In the genomic region with DNA sequence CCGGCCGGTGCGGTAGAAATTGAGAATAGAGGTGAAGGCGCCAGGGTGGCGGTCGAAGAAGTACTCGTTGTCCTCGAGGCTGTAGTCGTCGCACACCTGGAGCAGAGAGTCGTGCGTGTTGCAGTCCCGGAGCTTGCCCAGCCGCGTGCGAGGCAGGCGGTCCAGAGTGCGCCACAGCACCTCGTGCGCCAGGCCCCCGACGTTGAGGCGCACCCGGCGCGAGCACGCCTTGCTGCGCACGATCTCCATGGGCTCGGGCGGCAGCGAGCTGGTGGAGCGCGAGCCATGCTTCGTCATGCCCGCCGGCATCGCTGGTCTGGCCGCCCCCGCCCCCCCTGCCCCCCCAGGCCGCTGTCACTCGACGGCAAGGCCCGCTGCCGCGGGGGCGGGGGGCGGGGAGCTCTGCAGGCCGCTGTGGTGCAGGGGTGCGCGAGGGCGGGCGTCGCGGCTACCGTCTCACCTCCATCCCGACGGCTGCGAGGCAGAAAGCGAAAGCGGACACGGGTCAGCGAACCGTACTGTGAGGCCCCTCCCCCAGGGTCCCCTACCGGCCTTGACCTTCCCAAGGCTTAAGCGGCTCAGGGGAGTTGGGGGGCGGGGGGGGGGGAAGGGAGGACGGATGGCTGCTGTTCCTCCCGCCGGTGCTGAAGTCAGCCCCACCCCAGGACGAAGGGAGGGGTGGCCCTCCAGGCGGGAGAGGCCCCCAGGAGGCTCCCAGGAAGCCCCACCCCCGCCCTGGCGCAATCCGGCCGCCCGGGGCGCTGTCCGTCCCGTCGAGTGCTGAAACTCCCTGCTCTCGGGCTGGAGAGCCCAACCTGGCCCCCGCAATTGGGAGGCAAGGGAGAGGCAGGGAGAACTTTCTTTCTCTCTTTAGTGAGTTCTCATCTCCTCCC, we compare ENCODE assay signal across 8 mouse cellular contexts. TPM values are rescaled to one million over a fixed set of nuclear protein-coding genes. Genes with fewer than 3 reads are reported as not detected.
A peak's percentile ranks its signal among the peaks of the same experiment; 100 is the strongest.
DNase-seq lines count a peak whose midpoint lies in the region; ATAC-seq and TF ChIP-seq lines count a peak whose summit lies in the region.

No protein-coding gene starts in this region.

- peak overlapping the region; percentile 44 for H3K4me3 ChIP-seq in erythroblast, embryonic 14.5 days (replicated peaks)
- H3K4me3 ChIP-seq in intestine, embryonic 16.5 days (ENCODE audit: low read length): peak overlapping the region; percentile 64
- H3K4me3 ChIP-seq in lung, adult 2 months (replicated peaks; ENCODE audit: extremely low read depth, low read depth, low read length): peak overlapping the region; percentile 62

- peaks cover 5% of the 10 kb centered on the region for H3K4me1 ChIP-seq in erythroblast, embryonic 14.5 days (ENCODE audit: control insufficient read depth)
- H3K4me1 ChIP-seq in intestine, embryonic 16.5 days (ENCODE audit: control insufficient read depth, insufficient read depth, low read length): peaks cover 13% of the 10 kb centered on the region
- H3K4me1 ChIP-seq in lung, adult 2 months (ENCODE audit: control insufficient read depth, insufficient read depth, low read length): peaks cover 5% of the 10 kb centered on the region; the same call in 1 of the 2 replicates

- peak overlapping the region; percentile 64 for H3K9ac ChIP-seq in intestine, embryonic 16.5 days (ENCODE audit: low read depth, low read length)

- H3K27ac ChIP-seq in intestine, embryonic 16.5 days (ENCODE audit: low read length): no peak overlapping the region

- H3K4me2 ChIP-seq in intestine, embryonic 16.5 days (ENCODE audit: low read depth, low read length): peak overlapping the region; percentile 93

- H3K9me3 ChIP-seq in erythroblast, embryonic 14.5 days (ENCODE audit: control insufficient read depth, low read length): peaks cover 7% of the 10 kb centered on the region
- H3K9me3 ChIP-seq in intestine, embryonic 16.5 days (ENCODE audit: control insufficient read depth, low read length): no peaks in the 10 kb centered on the region

- WGBS in intestine, embryonic 16.5 days: 10% methylated on average over 80 of the region's 83 CpGs
- WGBS in lung, adult 2 months: 15% methylated on average over 76 of the region's 83 CpGs

- DNase-seq in cerebellum, postnatal 4 days (ENCODE audit: low spot score in 2 of 2): peak; percentile 46
- peak; percentile 86 for DNase-seq in lung, adult 2 months
- DNase-seq in thymus, postnatal 10 days (ENCODE audit: low spot score in 2 of 2): peak; percentile 15 to 53

- ATAC-seq in erythroblast, adult 5-6 weeks (replicated peaks; ENCODE audit: low FRiP score, poor library complexity, severe bottlenecking): no peak
- ATAC-seq in granulocyte monocyte progenitor cell, adult 5-6 weeks (replicated peaks; ENCODE audit: poor library complexity, severe bottlenecking): peak; percentile 94
- ATAC-seq in intestine, embryonic 16.5 days: peak; percentile 85
- ATAC-seq in neutrophil, adult 5-6 weeks (ENCODE audit: extremely low read depth, insufficient number of reproducible peaks, low FRiP score, poor library complexity, severe bottlenecking): peak; percentile 37

- H3K36me3 ChIP-seq in erythroblast, embryonic 14.5 days (ENCODE audit: control insufficient read depth): no peaks in the 10 kb centered on the region
- H3K36me3 ChIP-seq in intestine, embryonic 16.5 days (ENCODE audit: control insufficient read depth, insufficient read depth, low read length): no peaks in the 10 kb centered on the region

- peaks cover 66% of the 10 kb centered on the region for H3K27me3 ChIP-seq in erythroblast, embryonic 14.5 days (ENCODE audit: control insufficient read depth)
- H3K27me3 ChIP-seq in intestine, embryonic 16.5 days (replicated peaks; ENCODE audit: control insufficient read depth, insufficient read depth, low read length): peaks cover 41% of the 10 kb centered on the region

- TF ChIP-seq POLR2A in lung, adult 2 months (IDR thresholded peaks at IDR 0.05; ENCODE audit: borderline replicate concordance, extremely low read depth, low read depth, low read length): no peak

- TF ChIP-seq CTCF in lung, adult 2 months (IDR thresholded peaks at IDR 0.05; ENCODE audit: insufficient read depth, low read length): no peak

RNA-seq across cellular contexts. Expression of a gene that starts 1.4 kb away (rescaled TPM):
- polyA plus RNA-seq in erythroblast, embryonic 14.5 days (2012): not detected in 2 replicates
- not detected in 2 replicates for total RNA-seq in erythroblast, adult 5-6 weeks (2015; ENCODE audit: low replicate concordance)
- not detected in 2 replicates for total RNA-seq in erythroblast, adult 5-6 weeks (2017; ENCODE audit: low replicate concordance)
- total RNA-seq in granulocyte monocyte progenitor cell, adult 5-6 weeks (2014; fragmentation: Nextera tagmentation): 1.3 TPM in 1 of 2 replicates, not detected in the other
- total RNA-seq in granulocyte monocyte progenitor cell, adult 5-6 weeks (2017): 0.39 and 1.7 TPM in 2 replicates
- polyA plus RNA-seq in intestine, embryonic 16.5 days (2015; fragmentation: Nextera tagmentation; extraction: Ambion mirVana): 1.1 TPM in 2 replicates
- 4.5 and 5.1 TPM in 2 replicates for polyA plus RNA-seq in lung, adult 2 months (2012; rRNA removed)
- 6.4 and 9.6 TPM in 2 replicates for total RNA-seq in neutrophil, adult 5-6 weeks (2017)

RNA-seq across cellular contexts. Expression of a gene that starts 51.8 kb away (rescaled TPM):
- not detected in 2 replicates for polyA plus RNA-seq in erythroblast, embryonic 14.5 days (2012)
- not detected in 2 replicates for total RNA-seq in erythroblast, adult 5-6 weeks (2015; ENCODE audit: low replicate concordance)
- total RNA-seq in erythroblast, adult 5-6 weeks (2017; ENCODE audit: low replicate concordance): not detected in 2 replicates
- not detected in 2 replicates for total RNA-seq in granulocyte monocyte progenitor cell, adult 5-6 weeks (2014; fragmentation: Nextera tagmentation)
- not detected in 2 replicates for total RNA-seq in granulocyte monocyte progenitor cell, adult 5-6 weeks (2017)
- 12.0 and 12.8 TPM in 2 replicates for polyA plus RNA-seq in intestine, embryonic 16.5 days (2015; fragmentation: Nextera tagmentation; extraction: Ambion mirVana)
- polyA plus RNA-seq in lung, adult 2 months (2012; rRNA removed): 105 and 162 TPM in 2 replicates
- not detected in 2 replicates for total RNA-seq in neutrophil, adult 5-6 weeks (2017)

Comparison
In these comparisons a context has a peak if more than half of its experiments do, and no peak if none do; other contexts are left out.
1. DNase-seq: peak in every context shown above with its lines; median percentile 86 in lung, adult 2 months; 46 in cerebellum, postnatal 4 days; 34 in thymus, postnatal 10 days.